Mouse (Mus musculus): ENCODE measurements at regions not wholly inside any gene's neighbourhood (a gene's known extent, or its start where the extent isn't known, plus 50 kb on each side); places are given as distances from the start of the nearest gene placed in this dataset.

DNA sequence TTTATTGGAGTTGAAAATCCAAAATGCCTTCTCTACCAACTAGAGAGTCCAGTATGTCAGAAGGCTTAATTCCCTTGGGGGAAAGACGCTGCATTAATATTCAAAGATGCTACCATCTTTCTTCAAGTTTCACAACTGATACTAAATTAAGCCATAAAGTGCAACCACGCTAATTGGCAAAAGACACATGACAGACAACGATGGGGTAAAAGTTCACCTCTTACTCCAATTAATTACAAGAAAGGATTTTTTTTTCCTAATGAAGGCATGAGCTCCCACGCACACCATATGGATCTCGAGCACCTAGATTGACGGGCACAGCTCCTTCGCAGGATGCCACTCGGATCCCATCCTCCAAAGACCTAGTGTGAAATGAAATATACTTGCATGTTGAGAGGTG is 311.5 kb upstream of the Castor2 start:
- WGBS = 85% methylated on average over 8 of the region's 8 CpGs

DNA sequence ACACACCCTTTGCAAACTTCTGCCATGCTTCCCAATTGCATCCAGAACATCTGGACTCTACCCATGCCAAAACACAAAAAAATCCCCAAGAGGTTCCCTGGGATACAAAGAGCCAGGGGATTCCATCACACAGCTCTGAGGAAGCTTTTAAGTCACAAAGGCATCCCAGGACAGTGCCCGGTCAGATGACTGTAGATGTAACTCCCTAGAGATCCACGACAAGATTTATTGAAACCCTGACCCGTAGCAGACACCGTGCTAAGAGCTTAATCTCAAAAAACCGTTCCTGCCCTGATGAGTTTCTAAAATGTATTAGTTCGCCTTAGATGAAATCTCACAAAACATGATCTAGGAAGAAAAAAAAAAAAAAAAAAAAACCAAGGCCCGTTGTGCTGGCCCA is 312.0 kb upstream of the Castor2 start:
- Histone ChIP-seq H3K36me3 (no peaks in the 10 kb centered on the region), H3K9ac (no peak overlapping the region), H3K9me3 (no peaks in the 10 kb centered on the region), H3K4me1 (no peaks in the 10 kb centered on the region), H3K27ac (no peak overlapping the region), H3K4me3 (replicated peaks) (no peak overlapping the region), H3K27me3 (replicated peaks) (no peaks in the 10 kb centered on the region), H3K4me2 (no peak overlapping the region)
- 62% methylated on average over 7 of the region's 7 CpGs for WGBS
- no peak for ATAC-seq (ENCODE audit: insufficient read depth, low FRiP score, low read depth)

More for the DNA sequence above, 311.5 kb upstream of the Castor2 start:
- H3K27ac ChIP-seq = no peak overlapping the region
- H3K4me2 ChIP-seq = no peak overlapping the region
- no peak for ATAC-seq (ENCODE audit: insufficient read depth, low FRiP score, low read depth)
- no peak overlapping the region for H3K9ac ChIP-seq
- H3K4me1 ChIP-seq = no peaks in the 10 kb centered on the region
- H3K36me3 ChIP-seq = no peaks in the 10 kb centered on the region
- no peak overlapping the region for H3K4me3 ChIP-seq (replicated peaks)
- no peaks in the 10 kb centered on the region for H3K9me3 ChIP-seq
- no peaks in the 10 kb centered on the region for H3K27me3 ChIP-seq (replicated peaks)

DNA sequence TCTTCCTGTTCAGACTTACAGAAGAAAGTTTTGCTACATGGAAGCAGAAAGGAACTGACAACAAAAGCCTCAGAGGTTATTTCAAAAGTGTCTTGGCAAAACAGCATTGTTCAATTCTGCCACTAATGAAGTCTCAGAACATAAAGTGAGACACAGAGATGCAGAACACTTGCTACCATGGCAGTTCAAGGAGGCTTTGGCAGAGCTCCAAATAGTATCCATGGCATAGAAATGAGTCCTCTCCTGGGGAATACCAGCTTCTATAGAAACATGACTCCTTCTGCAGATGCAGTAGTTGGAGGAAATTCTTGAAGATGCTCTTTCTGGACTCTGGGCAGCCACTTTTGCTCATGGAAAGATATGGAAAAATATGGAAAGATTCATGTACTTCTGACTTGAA is 322.9 kb upstream of the Castor2 start:
- Histone ChIP-seq H3K9ac (no peak overlapping the region), H3K4me2 (no peak overlapping the region), H3K4me1 (no peaks in the 10 kb centered on the region), H3K27me3 (replicated peaks) (no peaks in the 10 kb centered on the region), H3K36me3 (no peaks in the 10 kb centered on the region), H3K9me3 (no peaks in the 10 kb centered on the region), H3K4me3 (replicated peaks) (no peak overlapping the region), H3K27ac (no peak overlapping the region)
- no peak for ATAC-seq (ENCODE audit: insufficient read depth, low FRiP score, low read depth)

DNA sequence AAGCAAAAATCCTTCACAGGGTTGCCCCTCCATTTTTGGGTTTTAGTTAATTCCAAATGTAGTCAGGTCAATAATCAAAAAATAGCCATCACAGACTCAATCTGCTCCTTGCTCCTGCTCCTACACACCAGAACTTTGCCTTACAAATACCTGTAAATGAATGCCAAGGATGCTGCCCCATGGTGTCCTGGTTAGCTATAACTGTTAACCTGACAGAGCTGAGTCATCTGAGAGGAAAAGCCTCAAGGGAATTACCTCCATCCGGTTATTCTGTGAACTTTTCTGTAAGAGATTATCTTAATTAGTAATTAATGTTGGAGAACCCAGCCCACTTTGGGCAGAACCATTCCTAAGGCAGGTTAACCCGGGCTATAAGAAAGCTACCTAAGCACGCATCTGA is 325.4 kb upstream of the Castor2 start:
- Histone ChIP-seq H3K36me3 (no peaks in the 10 kb centered on the region), H3K4me1 (no peaks in the 10 kb centered on the region), H3K4me2 (no peak overlapping the region), H3K4me3 (replicated peaks) (no peak overlapping the region), H3K9me3 (no peaks in the 10 kb centered on the region), H3K27ac (no peak overlapping the region), H3K9ac (no peak overlapping the region), H3K27me3 (replicated peaks) (no peaks in the 10 kb centered on the region)
- no peak for ATAC-seq (ENCODE audit: insufficient read depth, low FRiP score, low read depth)
- WGBS = 84% methylated on average over 3 of the region's 3 CpGs

DNA sequence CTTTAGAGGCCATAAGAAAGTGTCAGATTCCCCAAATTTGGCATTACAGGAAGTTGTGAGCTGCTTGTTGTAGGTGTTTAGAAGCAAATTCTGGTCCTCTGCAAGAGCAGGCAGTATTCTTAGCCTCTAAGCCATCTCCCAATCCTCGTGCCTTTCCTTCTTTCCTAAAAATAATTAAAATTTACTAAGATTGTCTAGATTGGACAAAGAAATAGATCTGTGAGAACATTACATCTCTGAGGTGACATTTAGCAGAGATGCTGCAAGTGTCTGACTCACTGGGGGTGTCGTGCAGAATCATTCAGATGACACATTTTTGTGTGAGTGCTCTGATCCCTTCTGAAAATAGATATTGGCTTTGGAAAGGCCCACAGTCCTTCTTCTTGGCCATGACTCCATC is 330.7 kb upstream of the Castor2 start:
- Histone ChIP-seq H3K4me1 (no peaks in the 10 kb centered on the region), H3K27ac (no peak overlapping the region), H3K9ac (no peak overlapping the region), H3K36me3 (no peaks in the 10 kb centered on the region), H3K4me3 (replicated peaks) (no peak overlapping the region), H3K27me3 (replicated peaks) (no peaks in the 10 kb centered on the region), H3K4me2 (no peak overlapping the region), H3K9me3 (no peaks in the 10 kb centered on the region)
- no peak for ATAC-seq (ENCODE audit: insufficient read depth, low FRiP score, low read depth)
- 60% methylated on average over 2 of the region's 2 CpGs for WGBS

DNA sequence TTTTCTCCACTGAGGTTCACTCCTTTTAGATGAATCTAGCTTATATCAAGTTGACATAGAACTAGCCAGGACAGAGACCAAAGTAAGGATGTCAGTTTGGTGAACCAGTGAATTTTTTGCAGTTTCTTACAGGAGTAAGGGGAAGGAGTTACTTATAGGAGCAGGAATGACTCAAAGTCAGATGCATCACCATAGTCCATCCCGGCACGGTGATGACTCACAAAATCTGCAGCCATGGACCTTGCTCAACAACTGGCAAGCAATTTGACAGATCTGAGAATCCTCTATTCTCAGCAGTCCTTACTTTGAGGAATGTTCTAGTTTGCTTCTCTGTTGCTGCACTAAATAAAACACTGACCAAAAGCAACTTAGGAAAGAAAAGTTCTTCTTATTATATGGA is 341.7 kb upstream of the Castor2 start:
- WGBS = 95% methylated on average over 2 of the region's 2 CpGs
- no peak for ATAC-seq (ENCODE audit: insufficient read depth, low FRiP score, low read depth)
- Histone ChIP-seq H3K4me2 (no peak overlapping the region), H3K4me3 (replicated peaks) (no peak overlapping the region), H3K4me1 (no peaks in the 10 kb centered on the region), H3K36me3 (no peaks in the 10 kb centered on the region), H3K27ac (no peak overlapping the region), H3K9ac (no peak overlapping the region), H3K9me3 (no peaks in the 10 kb centered on the region), H3K27me3 (replicated peaks) (no peaks in the 10 kb centered on the region)

DNA sequence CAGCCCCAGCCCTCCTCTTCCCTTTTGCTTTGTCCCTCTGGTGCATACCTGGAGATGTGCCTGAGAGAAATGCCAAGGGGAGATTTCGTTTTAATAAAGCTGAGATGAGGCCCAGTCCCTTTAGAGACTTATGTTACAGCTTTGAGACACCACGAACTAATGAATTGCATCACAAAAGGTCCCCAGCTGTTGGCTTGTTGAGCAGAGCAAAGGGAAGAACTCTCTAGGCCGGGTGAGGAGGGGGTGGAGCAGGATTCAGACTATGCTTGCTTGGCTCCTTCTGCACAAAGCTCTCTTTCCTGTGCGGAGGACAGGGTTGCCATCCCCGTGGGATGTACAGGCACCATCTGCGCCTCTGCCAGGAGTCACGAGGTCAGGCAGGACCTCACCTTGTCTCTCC is 345.3 kb upstream of the Castor2 start:
- Histone ChIP-seq H3K9ac (no peak overlapping the region), H3K4me1 (no peaks in the 10 kb centered on the region), H3K4me3 (replicated peaks) (no peak overlapping the region), H3K27me3 (replicated peaks) (no peaks in the 10 kb centered on the region), H3K27ac (no peak overlapping the region), H3K9me3 (no peaks in the 10 kb centered on the region), H3K36me3 (no peaks in the 10 kb centered on the region), H3K4me2 (no peak overlapping the region)
- 32% methylated on average over 7 of the region's 7 CpGs for WGBS
- ATAC-seq (ENCODE audit: insufficient read depth, low FRiP score, low read depth) = no peak

DNA sequence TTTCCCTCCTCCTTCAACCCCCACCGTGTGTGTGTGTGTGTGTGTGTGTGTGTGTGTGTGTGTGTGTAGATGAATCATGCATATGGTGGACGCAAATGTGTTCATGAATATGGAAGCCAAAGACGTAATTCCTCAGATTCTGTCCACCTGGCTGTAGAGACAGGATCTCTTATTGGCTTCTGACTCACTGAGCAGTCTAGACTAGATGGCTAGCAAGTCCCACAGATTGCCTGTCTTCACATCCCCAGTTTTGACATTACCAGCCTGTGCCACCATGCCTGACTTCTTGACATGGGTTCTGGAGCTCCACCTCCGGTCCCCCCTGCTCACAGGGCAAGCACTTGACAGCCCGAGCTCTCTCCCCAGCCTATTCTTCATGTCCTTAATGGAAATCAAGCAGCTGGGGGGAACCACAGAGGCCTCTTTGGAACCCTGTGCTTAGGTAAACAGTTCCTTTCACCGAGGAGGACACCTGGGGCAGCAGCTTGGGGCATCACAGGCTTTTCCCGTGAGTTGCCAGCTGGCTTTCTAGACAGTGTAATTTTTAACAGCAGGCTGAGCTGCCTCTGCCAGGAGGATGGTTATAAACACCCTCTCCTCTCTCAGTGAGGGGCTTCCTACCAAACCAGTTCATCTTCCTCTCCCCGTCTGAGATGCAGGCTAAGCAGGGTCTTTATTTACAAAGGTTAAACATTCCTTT is 345.9 kb upstream of the Castor2 start:
- no peak overlapping the region for H3K9ac ChIP-seq
- H3K4me1 ChIP-seq = no peaks in the 10 kb centered on the region
- ATAC-seq (ENCODE audit: insufficient read depth, low FRiP score, low read depth) = no peak
- WGBS = 38% methylated on average over 8 of the region's 8 CpGs
- H3K4me3 ChIP-seq (replicated peaks) = no peak overlapping the region
- no peak overlapping the region for H3K4me2 ChIP-seq
- no peaks in the 10 kb centered on the region for H3K36me3 ChIP-seq
- no peaks in the 10 kb centered on the region for H3K27me3 ChIP-seq (replicated peaks)
- H3K9me3 ChIP-seq = no peaks in the 10 kb centered on the region
- H3K27ac ChIP-seq = no peak overlapping the region

DNA sequence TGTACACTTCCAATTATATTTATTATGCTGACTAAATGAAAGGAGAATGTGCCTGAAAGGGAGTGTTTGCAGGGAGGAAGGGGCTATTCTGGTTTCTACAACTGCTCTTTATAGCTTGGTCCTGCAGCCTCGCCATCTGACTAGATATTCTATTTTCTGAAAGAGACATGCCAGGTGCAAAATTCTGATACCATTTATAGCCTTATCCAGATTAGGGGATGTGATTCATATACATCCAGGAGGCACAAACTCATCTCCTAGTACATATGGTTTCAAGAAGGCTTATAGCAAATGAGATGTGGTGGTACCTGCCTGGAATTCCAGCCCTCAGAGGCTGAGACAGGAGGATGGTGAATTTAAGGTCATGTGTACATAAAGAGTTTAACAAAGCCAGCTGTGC is 352.6 kb upstream of the Castor2 start:
- ATAC-seq (ENCODE audit: insufficient read depth, low FRiP score, low read depth) = no peak
- Histone ChIP-seq H3K9me3 (no peaks in the 10 kb centered on the region), H3K36me3 (no peaks in the 10 kb centered on the region), H3K9ac (no peak overlapping the region), H3K27ac (no peak overlapping the region), H3K27me3 (replicated peaks) (no peaks in the 10 kb centered on the region), H3K4me3 (replicated peaks) (no peak overlapping the region), H3K4me1 (no peaks in the 10 kb centered on the region), H3K4me2 (no peak overlapping the region)
- WGBS = 84% methylated on average over 1 of the region's 1 CpGs

DNA sequence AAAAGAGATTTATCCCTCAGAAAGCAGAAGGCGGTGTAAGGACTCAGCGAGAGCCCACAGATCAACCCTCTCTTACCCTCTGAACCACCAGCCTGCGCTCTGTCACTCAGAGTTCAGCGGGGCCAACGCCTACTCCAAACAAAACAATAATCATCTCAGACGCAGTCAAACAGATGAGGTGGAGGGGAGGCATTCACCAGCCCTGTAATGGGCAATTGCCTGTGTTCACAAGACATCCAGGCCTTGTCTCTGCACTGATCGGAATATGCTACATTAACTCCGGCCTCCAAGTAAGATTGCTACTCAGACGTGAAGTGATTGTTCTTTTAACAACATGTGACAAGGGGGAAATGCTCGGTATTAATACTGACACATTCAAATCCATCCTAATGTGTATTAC is 353.1 kb upstream of the Castor2 start:
- no peak overlapping the region for H3K4me3 ChIP-seq (replicated peaks)
- no peak overlapping the region for H3K4me2 ChIP-seq
- no peak overlapping the region for H3K9ac ChIP-seq
- H3K27me3 ChIP-seq (replicated peaks) = no peaks in the 10 kb centered on the region
- no peaks in the 10 kb centered on the region for H3K4me1 ChIP-seq
- 52% methylated on average over 10 of the region's 10 CpGs for WGBS
- H3K9me3 ChIP-seq = no peaks in the 10 kb centered on the region
- no peaks in the 10 kb centered on the region for H3K36me3 ChIP-seq
- no peak for ATAC-seq (ENCODE audit: insufficient read depth, low FRiP score, low read depth)
- H3K27ac ChIP-seq = no peak overlapping the region

DNA sequence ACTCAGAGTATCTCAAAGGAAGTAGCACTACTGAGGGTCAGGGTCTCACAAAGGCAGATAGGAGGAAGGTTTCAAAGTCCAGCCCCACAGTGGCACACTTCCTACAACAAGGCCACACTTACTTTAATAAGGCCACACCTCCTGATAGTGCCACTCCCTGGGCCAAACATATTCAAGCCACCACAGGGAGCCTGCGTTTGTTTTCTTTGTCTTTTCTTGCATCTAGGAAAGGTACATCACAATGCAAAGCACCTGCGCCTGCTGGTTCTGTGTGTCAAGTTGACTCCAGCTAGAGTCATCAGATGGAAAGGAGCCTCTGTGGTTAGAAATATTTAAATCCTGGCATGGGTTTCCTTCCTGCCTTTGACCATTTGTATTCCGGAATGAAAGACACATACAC is 355.4 kb upstream of the Castor2 start:
- Histone ChIP-seq H3K9me3 (no peaks in the 10 kb centered on the region), H3K4me1 (no peaks in the 10 kb centered on the region), H3K9ac (no peak overlapping the region), H3K36me3 (no peaks in the 10 kb centered on the region), H3K27me3 (replicated peaks) (no peaks in the 10 kb centered on the region), H3K4me3 (replicated peaks) (no peak overlapping the region), H3K4me2 (no peak overlapping the region), H3K27ac (no peak overlapping the region)
- ATAC-seq (ENCODE audit: insufficient read depth, low FRiP score, low read depth) = no peak
- 84% methylated on average over 3 of the region's 3 CpGs for WGBS

DNA sequence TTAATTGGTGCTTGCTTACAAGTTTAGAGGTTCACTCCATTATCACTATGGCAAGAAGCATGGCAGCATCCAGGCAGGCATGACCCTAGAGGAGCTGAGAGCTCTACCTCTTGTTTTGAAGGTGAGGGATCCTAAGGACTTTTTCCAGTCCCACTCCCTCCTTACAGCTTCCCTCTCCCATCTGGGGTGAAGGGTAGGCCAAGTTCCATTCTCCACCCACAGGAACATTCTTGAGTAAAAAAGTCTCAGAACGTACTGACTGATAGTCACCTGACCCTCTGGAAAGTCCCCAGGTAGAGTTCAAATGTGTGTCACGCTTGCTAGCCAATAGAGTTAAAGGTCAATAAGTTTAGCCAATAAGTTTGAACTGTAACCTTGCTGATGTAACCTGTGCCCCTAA is 355.9 kb upstream of the Castor2 start:
- Histone ChIP-seq H3K9me3 (no peaks in the 10 kb centered on the region), H3K36me3 (no peaks in the 10 kb centered on the region), H3K27ac (no peak overlapping the region), H3K27me3 (replicated peaks) (no peaks in the 10 kb centered on the region), H3K4me2 (no peak overlapping the region), H3K4me3 (replicated peaks) (no peak overlapping the region), H3K9ac (no peak overlapping the region), H3K4me1 (no peaks in the 10 kb centered on the region)
- ATAC-seq (ENCODE audit: insufficient read depth, low FRiP score, low read depth) = no peak
- 77% methylated on average over 2 of the region's 2 CpGs for whole genome bisulfite sequencing

DNA sequence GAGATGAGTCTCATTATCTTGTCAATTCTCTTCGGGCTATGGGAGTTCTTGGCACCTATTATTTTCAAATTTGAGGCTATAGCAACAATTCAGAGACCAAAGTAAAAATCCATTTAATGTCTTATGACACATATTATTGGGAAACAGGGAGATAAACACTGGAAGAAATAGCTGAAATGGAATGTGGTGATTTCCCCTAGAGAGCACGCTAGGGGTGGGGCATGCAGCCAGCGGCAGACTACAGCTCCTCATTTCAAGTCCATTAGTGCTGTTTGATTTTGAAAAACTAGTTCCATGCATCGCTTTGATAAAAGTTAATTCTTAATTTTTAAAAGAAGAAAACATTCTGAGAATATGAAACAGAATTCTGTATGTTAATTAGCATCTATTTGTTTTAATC is 367.6 kb upstream of the Castor2 start:
- no peak for ATAC-seq (ENCODE audit: insufficient read depth, low FRiP score, low read depth)
- WGBS = 82% methylated on average over 4 of the region's 4 CpGs
- no peak overlapping the region for H3K4me3 ChIP-seq (replicated peaks)

More for the DNA sequence above, 367.6 kb upstream of the Castor2 start:
- H3K4me1 ChIP-seq = no peaks in the 10 kb centered on the region
- no peak overlapping the region for H3K4me2 ChIP-seq
- no peak overlapping the region for H3K9ac ChIP-seq
- H3K27ac ChIP-seq = no peak overlapping the region
- no peaks in the 10 kb centered on the region for H3K36me3 ChIP-seq
- no peaks in the 10 kb centered on the region for H3K9me3 ChIP-seq
- no peaks in the 10 kb centered on the region for H3K27me3 ChIP-seq (replicated peaks)

All from stomach, embryonic 15.5 days (tissue).